Mouse (Mus musculus) embryonic facial prominence, embryonic 10.5 days (tissue): Measurements from ENCODE around the gene B830017H08Rik. TPM values are rescaled to one million over a fixed set of nuclear protein-coding genes. Genes with fewer than 3 reads are reported as not detected.
A peak's percentile ranks its signal among the peaks of the same experiment; 100 is the strongest.

Experiments
- DNase-seq: peaks from one replicate; pipeline ENCODE4 v3.0.0-alpha.2; 2017; ENCODE audit warnings: low spot score
- H3K27ac ChIP-seq: fragments of 300-500 bp; sonication (generic); replicated peaks from 2 replicates; pipeline ENCODE4 v1.5.1; 2016; ENCODE audit warnings: mild to moderate bottlenecking
- H3K27me3 ChIP-seq: fragments of 300-500 bp; sonication (generic); replicated peaks from 2 replicates; pipeline ENCODE4 v1.6.1; 2016; ENCODE audit warnings: low read depth, mild to moderate bottlenecking; ENCODE audit not compliant: poor library complexity, severe bottlenecking
- H3K36me3 ChIP-seq: fragments of 300-500 bp; sonication (generic); replicated peaks from 2 replicates; pipeline ENCODE4 v1.6.1; 2016; ENCODE audit warnings: mild to moderate bottlenecking, moderate library complexity
- H3K4me1 ChIP-seq: fragments of 300-500 bp; sonication (generic); 2 replicates; pipeline ENCODE4 v1.6.1; 2016
- H3K4me3 ChIP-seq: fragments of 300-500 bp; sonication (generic); 2 replicates; pipeline ENCODE4 v1.5.1; 2016; ENCODE audit warnings: mild to moderate bottlenecking, moderate library complexity
- H3K9me3 ChIP-seq: fragments of 300-500 bp; sonication (generic); 2 replicates; pipeline ENCODE4 v1.6.1; 2016; ENCODE audit warnings: mild to moderate bottlenecking
- WGBS: fragments of 180-500 bp; shearing (Covaris S2); methylation state at CpG from one replicate; pipeline ENCODE4 v1.1.7; 2016; 5-methylcytosine and 5-hydroxymethylcytosine counted together
- polyA plus RNA-seq: library from polyadenylated mRNA; unstranded; fragments of >200 nt; fragmentation: Nextera tagmentation; extraction: Ambion mirVana; gene quantifications from 2 replicates; pipeline ENCODE4 v1.2.1, GENCODE M21; 2016

B830017H08Rik gene
- not detected in 2 replicates for polyA plus RNA-seq

GRCm38 (mm10) chr16:17832821-17833220, at the start of gene B830017H08Rik:
Gene B830017H08Rik, plus strand, starts transcription at chr16:17833121.
- Histone ChIP-seq H3K9me3 (no peaks in the 10 kb centered on the region), H3K4me3 (peak within 1 kb of the TSS; percentile 62), H3K36me3 (no peaks in the 10 kb centered on the region), H3K27ac (peak within 1 kb of the TSS; percentile 71), H3K4me1 (peaks cover 25% of the 10 kb centered on the region), H3K27me3 (peaks cover 99% of the 10 kb centered on the region)
- DNase-seq, result no peak
- WGBS, result 24% methylated on average over 7 of the region's 7 CpGs

- H3K36me3 ChIP-seq, result peaks cover 99% of the 10 kb centered on the region
- no peaks in the 10 kb centered on the region for H3K9me3 ChIP-seq
- no peaks in the 10 kb centered on the region for H3K27me3 ChIP-seq
- no peak for DNase-seq
- no peaks in the 10 kb centered on the region for H3K4me1 ChIP-seq
- no peak overlapping the region for H3K27ac ChIP-seq
- WGBS, result 62% methylated on average over 3 of the region's 3 CpGs
- H3K4me3 ChIP-seq, result no peak overlapping the region
Measured at GRCm38 (mm10) chr16:17785337-17785736, 47.6 kb upstream of the B830017H08Rik start.

DNA sequence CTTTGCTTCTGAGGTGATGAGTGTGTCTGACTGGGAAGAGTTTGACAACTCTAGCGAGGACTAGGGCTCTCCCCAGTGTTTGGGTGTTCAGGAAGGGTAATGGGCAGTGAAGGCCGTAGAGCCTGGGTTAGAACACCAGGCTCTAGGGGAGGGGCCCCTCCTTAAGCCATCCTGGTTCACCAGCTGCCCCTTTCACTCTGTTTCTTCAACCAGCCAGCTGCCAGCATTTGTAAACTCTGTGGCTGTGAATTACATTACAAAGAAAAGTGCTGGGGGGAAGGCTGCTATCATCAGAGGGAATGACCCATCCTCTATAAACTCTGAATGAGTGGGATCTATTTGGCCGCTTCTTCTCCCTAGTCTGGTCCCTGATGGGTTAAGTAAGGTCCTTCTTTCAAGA, 40.2 kb upstream of the B830017H08Rik start:
- Histone ChIP-seq H3K36me3 (peaks cover 65% of the 10 kb centered on the region), H3K27ac (no peak overlapping the region), H3K27me3 (peaks cover 38% of the 10 kb centered on the region), H3K4me1 (peaks cover 21% of the 10 kb centered on the region), H3K9me3 (no peaks in the 10 kb centered on the region), H3K4me3 (no peak overlapping the region)
- 73% methylated on average over 3 of the region's 3 CpGs for WGBS
- DNase-seq, result no peak

DNA sequence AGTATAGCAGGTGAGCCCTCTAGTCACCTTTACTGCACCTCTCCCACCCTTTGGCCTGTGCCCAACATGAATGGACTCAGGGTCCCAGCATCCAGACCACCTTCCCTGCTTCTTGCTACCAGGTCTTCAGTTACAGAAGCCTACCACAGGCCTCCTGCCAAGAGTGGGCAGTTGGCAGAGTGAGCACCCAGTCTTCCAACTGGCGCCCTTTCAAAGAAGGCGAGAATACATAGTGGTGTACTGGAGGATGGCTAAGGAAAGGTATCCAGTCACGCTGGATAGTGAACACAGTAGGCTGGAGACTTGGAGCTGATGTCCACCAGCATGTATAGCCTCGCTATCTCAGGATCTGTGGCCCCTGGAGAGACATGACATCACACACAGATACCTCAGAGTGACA, 38.9 kb upstream of the B830017H08Rik start:
- Histone ChIP-seq H3K27ac (no peak overlapping the region), H3K9me3 (no peaks in the 10 kb centered on the region), H3K4me1 (peaks cover 34% of the 10 kb centered on the region), H3K27me3 (peaks cover 51% of the 10 kb centered on the region), H3K36me3 (peaks cover 52% of the 10 kb centered on the region), H3K4me3 (no peak overlapping the region)
- DNase-seq, result no peak
- WGBS, result 87% methylated on average over 4 of the region's 4 CpGs

- Histone ChIP-seq H3K4me1 (peaks cover 50% of the 10 kb centered on the region), H3K4me3 (0 out of 2 replicates have a peak overlapping the region, but pooled peaks have one; percentile 11), H3K27ac (no peak overlapping the region), H3K27me3 (peaks cover 67% of the 10 kb centered on the region), H3K36me3 (peaks cover 36% of the 10 kb centered on the region), H3K9me3 (no peaks in the 10 kb centered on the region)
- 61% methylated on average over 5 of the region's 5 CpGs for WGBS
- DNase-seq, result no peak
Measured at GRCm38 (mm10) chr16:17795643-17796042, 37.3 kb upstream of the B830017H08Rik start.

GRCm38 (mm10) chr16:17796519-17796918, 36.4 kb upstream of the B830017H08Rik start:
- peak overlapping the region; percentile 77 for H3K4me3 ChIP-seq
- no peaks in the 10 kb centered on the region for H3K9me3 ChIP-seq
- H3K4me1 ChIP-seq, result peaks cover 52% of the 10 kb centered on the region
- H3K27ac ChIP-seq, result peak overlapping the region; percentile 96
- DNase-seq, result no peak
- H3K36me3 ChIP-seq, result peaks cover 27% of the 10 kb centered on the region
- peaks cover 76% of the 10 kb centered on the region for H3K27me3 ChIP-seq

DNA sequence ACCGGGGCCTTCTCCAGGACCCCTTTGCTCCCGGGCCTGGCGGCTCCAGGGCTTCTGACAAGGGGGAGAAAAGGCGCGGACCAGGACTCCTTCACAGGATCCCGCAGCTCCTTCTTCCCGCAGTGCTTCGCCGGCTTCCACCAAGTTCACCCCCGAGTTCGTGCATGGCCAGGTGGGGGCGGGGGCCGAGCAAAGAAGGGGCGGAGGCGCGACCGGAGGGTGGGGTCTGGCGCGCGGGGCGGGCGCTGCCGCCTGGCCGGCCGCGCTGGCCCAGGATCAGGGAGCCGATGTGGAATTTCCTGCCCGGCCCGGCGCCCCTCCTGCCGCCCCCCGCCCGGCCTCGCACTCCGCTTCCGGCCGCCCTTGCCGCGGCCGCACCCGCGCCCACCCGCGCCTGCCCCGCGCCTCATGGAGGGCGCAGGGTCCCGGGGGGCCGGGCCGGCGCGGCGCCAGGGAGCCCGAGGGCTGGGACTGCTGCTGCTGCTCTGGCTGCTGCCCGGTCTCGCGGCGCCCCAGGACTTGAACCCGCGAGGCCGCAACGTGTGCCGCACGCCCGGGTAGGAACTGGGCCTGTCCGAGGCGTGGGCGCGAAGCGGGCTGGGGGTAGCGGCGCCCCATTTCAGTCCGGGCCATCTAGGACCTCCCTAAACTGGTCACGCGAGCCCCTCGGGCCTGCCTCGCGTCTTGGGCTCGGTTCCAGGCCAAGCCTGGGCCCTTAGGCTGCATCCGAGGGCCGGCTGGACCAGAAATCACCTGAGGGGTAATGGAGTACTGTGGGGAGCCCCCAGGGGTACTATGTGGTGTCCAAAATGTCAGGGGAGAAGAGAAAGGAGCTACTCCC, 35.7 kb upstream of the B830017H08Rik start, which contains the start of gene Scarf2:
Gene Scarf2, plus strand, starts transcription at position 312 of the 841 bp plus-strand sequence.
- H3K4me3 ChIP-seq, result peak within 1 kb of the TSS; percentile 77
- peaks cover 83% of the 10 kb centered on the region for H3K27me3 ChIP-seq
- peak within 1 kb of the TSS; percentile 96 for H3K27ac ChIP-seq
- DNase-seq, result peak; percentile 87
- H3K4me1 ChIP-seq, result peaks cover 57% of the 10 kb centered on the region
- peaks cover 20% of the 10 kb centered on the region for H3K36me3 ChIP-seq
- WGBS, result under 1% methylated on average over 81 of the region's 81 CpGs
- no peaks in the 10 kb centered on the region for H3K9me3 ChIP-seq

GRCm38 (mm10) chr16:17797812-17798311, 35.1 kb upstream of the B830017H08Rik start:
- Histone ChIP-seq H3K9me3 (no peaks in the 10 kb centered on the region), H3K27ac (peak overlapping the region; percentile 96), H3K36me3 (peaks cover 16% of the 10 kb centered on the region), H3K4me3 (peak overlapping the region; percentile 77), H3K4me1 (peaks cover 63% of the 10 kb centered on the region), H3K27me3 (peaks cover 89% of the 10 kb centered on the region)
- 2% methylated on average over 29 of the region's 29 CpGs for WGBS
- peak; percentile 69 for DNase-seq

DNA sequence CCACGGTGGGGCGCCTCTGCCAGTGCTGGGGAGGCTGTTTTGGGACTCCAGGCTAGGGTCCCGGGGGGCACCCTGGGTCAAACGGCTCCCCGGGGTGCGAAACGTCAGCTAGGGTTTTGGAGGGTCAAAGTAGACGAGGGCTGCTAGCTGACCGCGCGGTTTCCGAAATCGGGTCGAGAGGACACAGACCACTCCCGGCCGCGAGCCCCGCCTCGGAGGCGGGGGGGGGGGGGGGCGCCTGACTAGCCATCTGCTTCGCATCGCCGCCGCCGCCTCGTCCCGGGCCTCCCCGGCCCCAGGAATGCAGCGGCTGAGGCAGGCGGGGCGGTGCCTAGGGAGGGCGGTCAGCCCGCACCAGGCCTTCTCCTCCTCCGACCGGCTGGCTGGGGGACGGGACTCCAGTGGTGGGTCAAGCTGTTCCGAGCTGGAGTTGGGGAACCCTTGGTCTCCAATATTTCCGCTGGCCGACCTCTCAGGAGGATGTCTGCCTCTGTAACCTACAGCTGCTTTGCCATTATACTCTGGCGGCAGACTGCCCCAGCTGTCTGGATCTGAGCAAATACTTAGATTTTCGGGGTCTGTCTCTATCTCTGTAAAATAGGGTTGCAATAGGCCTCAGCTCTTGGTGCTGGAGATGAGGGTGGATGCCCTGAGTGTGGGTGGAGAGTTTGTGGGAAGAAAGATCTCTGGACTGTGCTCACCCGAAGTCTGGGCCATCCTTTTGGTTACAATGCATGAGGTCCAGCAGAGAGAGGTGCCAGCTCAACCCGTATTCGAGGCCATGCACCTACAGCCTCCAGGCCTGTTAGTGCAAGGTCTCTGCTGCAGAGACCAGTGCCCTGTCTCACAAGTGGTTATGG, 34.4 kb upstream of the B830017H08Rik start:
- Histone ChIP-seq H3K36me3 (peaks cover 14% of the 10 kb centered on the region), H3K27ac (peak overlapping the region; percentile 96), H3K4me1 (peaks cover 70% of the 10 kb centered on the region), H3K4me3 (peak overlapping the region; percentile 77), H3K27me3 (peaks cover 96% of the 10 kb centered on the region), H3K9me3 (no peaks in the 10 kb centered on the region)
- 1% methylated on average over 45 of the region's 45 CpGs for WGBS
- DNase-seq, result peak; percentile 87

GRCm38 (mm10) chr16:17799584-17799983, 33.3 kb upstream of the B830017H08Rik start:
- Histone ChIP-seq H3K4me1 (peaks cover 81% of the 10 kb centered on the region), H3K27ac (no peak overlapping the region), H3K27me3 (peaks cover 99% of the 10 kb centered on the region), H3K4me3 (peak overlapping the region; percentile 77; the same call in 1 of the 2 replicates), H3K9me3 (no peaks in the 10 kb centered on the region), H3K36me3 (0 out of 2 replicates have a peak, but pooled peaks cover 10% of the 10 kb centered on the region)
- DNase-seq, result no peak

GRCm38 (mm10) chr16:17801777-17802455, 31.0 kb upstream of the B830017H08Rik start:
- Histone ChIP-seq H3K4me1 (peaks cover 91% of the 10 kb centered on the region), H3K36me3 (peaks cover 24% of the 10 kb centered on the region; the same call in 1 of the 2 replicates), H3K4me3 (peak overlapping the region; percentile 56; the same call in 1 of the 2 replicates), H3K27me3 (peaks cover 100% of the 10 kb centered on the region), H3K27ac (no peak overlapping the region), H3K9me3 (no peaks in the 10 kb centered on the region)
- WGBS, result 7% methylated on average over 7 of the region's 7 CpGs
- DNase-seq, result peak; percentile 23

- H3K27me3 ChIP-seq, result peaks cover 99% of the 10 kb centered on the region
- 7% methylated on average over 18 of the region's 18 CpGs for WGBS
Measured at GRCm38 (mm10) chr16:17802456-17802838, 30.5 kb upstream of the B830017H08Rik start.

More at GRCm38 (mm10) chr16:17802456-17802838, 30.5 kb upstream of the B830017H08Rik start:
- no peak for DNase-seq
- peak overlapping the region; percentile 44; the same call in 1 of the 2 replicates for H3K27ac ChIP-seq
- peaks cover 27% of the 10 kb centered on the region; the same call in 1 of the 2 replicates for H3K36me3 ChIP-seq
- peaks cover 91% of the 10 kb centered on the region for H3K4me1 ChIP-seq
- H3K9me3 ChIP-seq, result no peaks in the 10 kb centered on the region
- peak overlapping the region; percentile 56 for H3K4me3 ChIP-seq
